Mouse (Mus musculus) thymus, postnatal 14 days (tissue): Measurements from ENCODE around the gene Hmgcs1.

Source experiments
- DNase-seq: peaks from one replicate; pipeline ENCODE4 v3.0.0; 2021

Hmgcs1 gene

GRCm38 (mm10) chr13:119706953-119707352 lies 16.8 kb downstream of the Hmgcs1 start:
- DNase-seq: no peak

- DNase-seq: no peak
Observed at GRCm38 (mm10) chr13:119707906-119708305, 17.7 kb downstream of the Hmgcs1 start.

- DNase-seq: no peak
Observed at GRCm38 (mm10) chr13:119708941-119709340, 18.8 kb downstream of the Hmgcs1 start.

GRCm38 (mm10) chr13:119709388-119710267 lies 19.4 kb downstream of the Hmgcs1 start:
- DNase-seq: no peak

- DNase-seq: no peak
Observed at GRCm38 (mm10) chr13:119710268-119710610, 20.1 kb downstream of the Hmgcs1 start.

GRCm38 (mm10) chr13:119712463-119712862 lies 22.3 kb downstream of the Hmgcs1 start:
- DNase-seq: no peak

GRCm38 (mm10) chr13:119713107-119713787 lies 23.1 kb downstream of the Hmgcs1 start:
- DNase-seq: no peak

GRCm38 (mm10) chr13:119713821-119714220 lies 23.6 kb downstream of the Hmgcs1 start:
- no peak for DNase-seq

- no peak for DNase-seq
Observed at GRCm38 (mm10) chr13:119716105-119716504, 25.9 kb downstream of the Hmgcs1 start.

- DNase-seq: no peak
Observed at GRCm38 (mm10) chr13:119722447-119722846, 32.3 kb downstream of the Hmgcs1 start.

- no peak for DNase-seq
Observed at GRCm38 (mm10) chr13:119723368-119723767, 33.2 kb downstream of the Hmgcs1 start.

GRCm38 (mm10) chr13:119724541-119724940 lies 34.4 kb downstream of the Hmgcs1 start:
- no peak for DNase-seq

GRCm38 (mm10) chr13:119727608-119728387 lies 37.6 kb downstream of the Hmgcs1 start:
- no peak for DNase-seq

GRCm38 (mm10) chr13:119729406-119729805 lies 39.2 kb downstream of the Hmgcs1 start:
- DNase-seq: no peak

- DNase-seq: no peak
Observed at GRCm38 (mm10) chr13:119731448-119731847, 41.3 kb downstream of the Hmgcs1 start.

- DNase-seq: no peak
Observed at GRCm38 (mm10) chr13:119741390-119742237, 51.4 kb downstream of the Hmgcs1 start.

- DNase-seq: no peak
Observed at GRCm38 (mm10) chr13:119742711-119743415, 52.7 kb downstream of the Hmgcs1 start.

- DNase-seq: peak; percentile 60
Observed at GRCm38 (mm10) chr13:119743470-119743869, 53.3 kb downstream of the Hmgcs1 start.

GRCm38 (mm10) chr13:119746930-119747329 lies 56.8 kb downstream of the Hmgcs1 start:
- DNase-seq: no peak

GRCm38 (mm10) chr13:119753859-119754634 lies 63.9 kb downstream of the Hmgcs1 start:
- DNase-seq: peak; percentile 32

- DNase-seq: peak; percentile 23
Observed at GRCm38 (mm10) chr13:119754635-119755020, 64.4 kb downstream of the Hmgcs1 start.
